Mouse (Mus musculus): Measurements from ENCODE around the gene Mdm1.

- TF ChIP-seq CTCF (IDR thresholded peaks at IDR 0.05; ENCODE audit: low read depth), result no peak
- no peak for TF ChIP-seq EP300 (IDR thresholded peaks at IDR 0.05; ENCODE audit: low read depth)
These were observed 20.3 kb upstream of the Mdm1 start for GRCm38 (mm10) chr10:118121047-118121936.

All from liver, embryonic 14.5 days (tissue).